Comparison of ENCODE assay signal across 8 mouse cellular contexts in genomic region chr5:20701483-20702421, GRCm38 (mm10).
DNase-seq lines count a peak whose midpoint lies in the region; ATAC-seq lines count a peak whose summit lies in the region.

No protein-coding gene starts in this region.

- H3K27me3 ChIP-seq in megakaryocyte, embryonic 14.5 days (replicated peaks): peaks cover 5% of the 10 kb centered on the region

- H3K4me1 ChIP-seq in megakaryocyte, embryonic 14.5 days: peaks cover 26% of the 10 kb centered on the region

- no peaks in the 10 kb centered on the region for H3K9me3 ChIP-seq in megakaryocyte, embryonic 14.5 days

- peak; percentile 86 for DNase-seq in gastrocnemius, postnatal 10 days
- peak; percentile 91 for DNase-seq in induced T-regulatory cell, adult 2 months (ENCODE audit: low read depth)
- DNase-seq in left cerebral cortex, adult 9 months (ENCODE audit: low spot score in 2 of 2): peak; percentile 70 to 91
- peak; percentile 91 to 92 for DNase-seq in right cerebral cortex, adult 2 months (ENCODE audit: low spot score in 2 of 2)
- peak; percentile 40 for DNase-seq in urinary bladder, postnatal 10 days (ENCODE audit: low spot score)

- H3K36me3 ChIP-seq in megakaryocyte, embryonic 14.5 days (replicated peaks; ENCODE audit: low read length): no peaks in the 10 kb centered on the region

- H3K4me3 ChIP-seq in megakaryocyte, embryonic 14.5 days (replicated peaks): peak overlapping the region; percentile 95

- peak; percentile 86 for ATAC-seq in activated CD4-positive, CD25-positive, alpha-beta regulatory T cell, adult 4 months
- peak; percentile 90 for ATAC-seq in common myeloid progenitor, adult 5-6 weeks (replicated peaks; ENCODE audit: low read depth, poor library complexity, severe bottlenecking)

Comparison
In these comparisons a context has a peak if more than half of its experiments do, and no peak if none do; other contexts are left out.
1. Peak in every context shown above with its lines: DNase-seq, ATAC-seq and H3K4me3 ChIP-seq.
2. DNase-seq: peak in every context shown above with its lines; median percentile 92 in right cerebral cortex, adult 2 months; 91 in induced T-regulatory cell, adult 2 months; 86 in gastrocnemius, postnatal 10 days; 80 in left cerebral cortex, adult 9 months; 40 in urinary bladder, postnatal 10 days.